Comparison of ENCODE assay signal across 23 mouse cellular contexts in the genomic region with DNA sequence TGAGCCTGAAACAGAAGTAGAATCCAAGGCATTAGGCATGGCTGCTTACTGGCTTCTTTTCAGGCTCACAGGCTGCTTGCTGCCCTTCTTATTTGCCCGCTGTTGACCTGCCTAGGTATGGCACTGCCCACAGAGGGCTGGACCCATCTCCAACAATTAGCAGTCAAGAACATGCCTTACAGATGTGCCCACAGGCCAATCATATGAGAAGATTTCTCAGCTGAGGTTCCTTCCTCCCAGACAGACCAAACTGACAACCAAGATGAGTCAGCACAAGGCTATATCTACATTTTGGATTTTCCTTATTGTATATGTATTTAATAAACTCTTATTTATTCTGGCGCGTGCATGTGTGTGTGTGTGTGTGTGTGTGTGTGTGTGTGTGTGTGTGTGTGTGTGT.
A peak's percentile ranks its signal among the peaks of the same experiment; 100 is the strongest.
DNase-seq lines count a peak whose midpoint lies in the region; ATAC-seq and TF ChIP-seq lines count a peak whose summit lies in the region.
"Had no signal": no experiment of that assay in that cellular context is flagged by ENCODE, and none has a peak within 500 bp of the region (broad histone marks: within the 10 kb centered on the region; RNA-seq: fewer than 3 reads in every experiment).

No protein-coding gene starts in this region.

- H3K9ac ChIP-seq in CH12.LX (ENCODE audit: insufficient read depth, low read depth): no peak overlapping the region
- H3K9ac ChIP-seq: embryonic facial prominence, embryonic 12.5 days; forebrain, embryonic 13.5 days; forebrain, embryonic 15.5 days; forebrain, postnatal 0 days had no signal

- H3K79me2 ChIP-seq in CH12.LX (replicated peaks; ENCODE audit: control insufficient read depth, extremely low read depth, insufficient read depth, poor library complexity, severe bottlenecking): no peaks in the 10 kb centered on the region

- H3K27me3 ChIP-seq in CH12.LX (replicated peaks): no peaks in the 10 kb centered on the region
- H3K27me3 ChIP-seq: embryonic facial prominence, embryonic 12.5 days; forebrain, embryonic 13.5 days; forebrain, embryonic 15.5 days; Patski had no signal

- peak; percentile 82 for ATAC-seq in common myeloid progenitor, adult 5-6 weeks (replicated peaks; ENCODE audit: low read depth, poor library complexity, severe bottlenecking)
- peak; percentile 73 for ATAC-seq in megakaryocyte progenitor cell, adult 5-6 weeks (replicated peaks; ENCODE audit: poor library complexity)
- no peak for ATAC-seq in cerebellum, adult (ENCODE audit: insufficient number of reproducible peaks, low FRiP score, low TSS enrichment)
- ATAC-seq: activated CD4-positive, CD25-positive, alpha-beta regulatory T cell, adult 4 months; CD4-positive, CD25-positive, alpha-beta regulatory T cell, adult 4 months; forebrain, embryonic 13.5 days; forebrain, embryonic 15.5 days; forebrain, postnatal 0 days; Patski had no signal

- peaks cover 2 to 10% of the 10 kb centered on the region in 2 experiments; a peak in 2 of 4 replicates for H3K4me1 ChIP-seq in CH12.LX (ENCODE audit: control insufficient read depth in 1 of 2, insufficient read depth in 2 of 2)
- H3K4me1 ChIP-seq: embryonic facial prominence, embryonic 10.5 days; embryonic facial prominence, embryonic 12.5 days; forebrain, embryonic 13.5 days; forebrain, embryonic 15.5 days had no signal

- dilution Hi-C loops in CH12.LX (cut with MboI; ENCODE audit: extremely low pct_ligation_motif_present, extremely low pct_unique_long_range_greater_than_20kb, low sequenced_read_pairs): no loop called here

- H3K27ac ChIP-seq in CH12.LX (ENCODE audit: insufficient read depth, low read depth): no peak overlapping the region
- H3K27ac ChIP-seq: embryonic facial prominence, embryonic 10.5 days; embryonic facial prominence, embryonic 12.5 days; forebrain, embryonic 13.5 days; forebrain, embryonic 15.5 days had no signal

- H3K36me3 ChIP-seq in CH12.LX (replicated peaks in 1 of 2; ENCODE audit: control insufficient read depth in 1 of 2, insufficient read depth in 1 of 2, low read length in 1 of 2): no peaks in the 10 kb centered on the region
- H3K36me3 ChIP-seq: embryonic facial prominence, embryonic 10.5 days; embryonic facial prominence, embryonic 12.5 days; forebrain, embryonic 15.5 days had no signal

- no peaks in the 10 kb centered on the region for H3K9me3 ChIP-seq in CH12.LX (replicated peaks; ENCODE audit: low read length)
- H3K9me3 ChIP-seq: embryonic facial prominence, embryonic 10.5 days; embryonic facial prominence, embryonic 12.5 days; forebrain, embryonic 13.5 days; forebrain, embryonic 15.5 days had no signal

- DNase-seq in 3T3-L1 (ENCODE audit: low read depth, low spot score) (peak; percentile 53), CH12.LX (ENCODE audit: extremely low read depth) (peak; percentile 14)
- DNase-seq in gastrocnemius, postnatal 25 days: no peak
- DNase-seq in cerebellum, postnatal 36 days: no peak
- DNase-seq: adrenal gland, adult 8-10 months; adrenal gland, postnatal 14 days; B cell, adult 2 months; cerebellum, adult 11-12 months; cerebellum, adult 2 months; cerebellum, adult 9-10 months; cerebellum, postnatal 10 days; cerebellum, postnatal 25 days; forebrain, postnatal 0 days had no signal

- no peak for TF ChIP-seq RAD21 in CH12.LX (IDR thresholded peaks at IDR 0.05; ENCODE audit: low read depth, low read length)

- no peak for TF ChIP-seq CTCF in CH12.LX (conservative IDR thresholded peaks at IDR 0.05 in 1 of 2, IDR thresholded peaks at IDR 0.05 in 1 of 2; ENCODE audit: low read depth in 2 of 2, low read length in 2 of 2)

- H3K4me3 ChIP-seq in CH12.LX (replicated peaks in 1 of 3; ENCODE audit: low read depth in 2 of 3, low read length in 2 of 3, poor library complexity in 1 of 3): no peak overlapping the region
- H3K4me3 ChIP-seq: embryonic facial prominence, embryonic 10.5 days; embryonic facial prominence, embryonic 12.5 days; forebrain, embryonic 13.5 days; forebrain, embryonic 15.5 days had no signal

- no peak overlapping the region for H3K4me2 ChIP-seq in CH12.LX (ENCODE audit: insufficient read depth, low read depth, poor library complexity, severe bottlenecking)
- H3K4me2 ChIP-seq: embryonic facial prominence, embryonic 12.5 days; forebrain, embryonic 13.5 days; forebrain, embryonic 15.5 days had no signal

- in situ Hi-C loops in CH12.LX (cut with MboI; ENCODE audit: low pct_ligation_motif_present, low pct_unique_long_range_greater_than_20kb, low sequenced_read_pairs): no loop called here

- no peak for TF ChIP-seq POLR2A in CH12.LX (IDR thresholded peaks at IDR 0.05; ENCODE audit: low read depth, low read length)

- TF ChIP-seq EP300 in CH12.LX (IDR thresholded peaks at IDR 0.05; ENCODE audit: low read length): no peak

TF ChIP-seq in CH12.LX, 34 proteins besides CTCF, POLR2A, EP300 and RAD21:
- no peak for TF ChIP-seq KAT2A (IDR thresholded peaks at IDR 0.05; ENCODE audit: insufficient replicate concordance, low read length)
- TF ChIP-seq GABPA (IDR thresholded peaks at IDR 0.05; ENCODE audit: insufficient replicate concordance, low read depth, low read length): no peak
- no peak for TF ChIP-seq MAFK (IDR thresholded peaks at IDR 0.05; ENCODE audit: insufficient replicate concordance, low read length)
- no peak for TF ChIP-seq HCFC1 (IDR thresholded peaks at IDR 0.05; ENCODE audit: low read depth, low read length)
- TF ChIP-seq NELFE (IDR thresholded peaks at IDR 0.05; ENCODE audit: low read depth, low read length): no peak
- no peak for TF ChIP-seq IRF4 (IDR thresholded peaks at IDR 0.05; ENCODE audit: low read depth, low read length)
- no peak for TF ChIP-seq POLR2AphosphoS2 (IDR thresholded peaks at IDR 0.05; ENCODE audit: low read depth, low read length)
- TF ChIP-seq E2F4 (IDR thresholded peaks at IDR 0.05; ENCODE audit: insufficient replicate concordance, low read depth, low read length): no peak

Comparison
In these comparisons a context has a peak if more than half of its experiments do, and no peak if none do; other contexts are left out.
1. DNase-seq: peak in 3T3-L1 (single experiment) and CH12.LX (single experiment); none in gastrocnemius, postnatal 25 days (single experiment) and cerebellum, postnatal 36 days (0 of 2).